Mouse (Mus musculus): ENCODE measurements around the gene 2310011J03Rik.

- TF ChIP-seq CTCF (IDR thresholded peaks at IDR 0.05; ENCODE audit: control insufficient read depth, insufficient read depth, insufficient read length): no peak
- no peak for TF ChIP-seq CEBPB (IDR thresholded peaks at IDR 0.05; ENCODE audit: low read depth)
Measured at GRCm38 (mm10) chr10:80293325-80293724, 27.0 kb downstream of the 2310011J03Rik start.
